Mouse (Mus musculus) cerebellum, adult 2 months (tissue): ENCODE results near the gene Mxd4. TPM values are rescaled to one million over a fixed set of nuclear protein-coding genes. Genes with fewer than 3 reads are reported as not detected.

Experiments
- DNase-seq, 2 experiments: peaks; one replicate each; pipeline ENCODE4 v3.0.0; 2021
- H3K27ac ChIP-seq: fragments of 200-500 bp; 2 replicates; pipeline ENCODE4 v1.5.1; 2012; ENCODE audit warnings: low read length, control low read depth, inconsistent platforms; ENCODE audit not compliant: insufficient read depth
- H3K27me3 ChIP-seq: fragments of 200-500 bp; 2 replicates; pipeline ENCODE4 v1.6.1; 2012; ENCODE audit warnings: inconsistent platforms, mild to moderate bottlenecking, low read length, moderate library complexity; ENCODE audit not compliant: control insufficient read depth, insufficient read depth
- H3K4me1 ChIP-seq: fragments of 200-500 bp; 2 replicates; pipeline ENCODE4 v1.6.1; 2011; ENCODE audit warnings: low read length; ENCODE audit not compliant: control insufficient read depth, insufficient read depth
- H3K4me3 ChIP-seq: fragments of 200-500 bp; replicated peaks from 2 replicates; pipeline ENCODE3; 2011; ENCODE audit warnings: mild to moderate bottlenecking, low read depth, low read length, control low read depth; ENCODE audit not compliant: insufficient read depth
- CTCF ChIP-seq: fragments of 200-500 bp; IDR thresholded peaks from 2 replicates; pipeline ENCODE4 v1.5.1; 2011; ENCODE audit warnings: low read depth, mild to moderate bottlenecking, control low read depth, low read length, moderate library complexity, borderline replicate concordance; ENCODE audit not compliant: insufficient read depth
- POLR2A ChIP-seq: fragments of 200-500 bp; IDR thresholded peaks from 2 replicates; pipeline ENCODE4 v1.6.1; 2011; ENCODE audit warnings: low read length, control low read depth, borderline replicate concordance; ENCODE audit not compliant: insufficient read depth
- WGBS: fragments of 180-500 bp; shearing (Covaris S2); methylation state at CpG from one replicate; pipeline ENCODE4 v1.1.7; 2018; 5-methylcytosine and 5-hydroxymethylcytosine counted together
- polyA plus RNA-seq: library from polyadenylated mRNA; depleted of rRNA; stranded (reverse); fragments of >200 nt; gene quantifications from 2 replicates; pipeline ENCODE4 v1.2.3, GENCODE M21; 2012; rRNA removed

Gene Mxd4
- polyA plus RNA-seq, 1 experiment = 91.6 TPM

DNA sequence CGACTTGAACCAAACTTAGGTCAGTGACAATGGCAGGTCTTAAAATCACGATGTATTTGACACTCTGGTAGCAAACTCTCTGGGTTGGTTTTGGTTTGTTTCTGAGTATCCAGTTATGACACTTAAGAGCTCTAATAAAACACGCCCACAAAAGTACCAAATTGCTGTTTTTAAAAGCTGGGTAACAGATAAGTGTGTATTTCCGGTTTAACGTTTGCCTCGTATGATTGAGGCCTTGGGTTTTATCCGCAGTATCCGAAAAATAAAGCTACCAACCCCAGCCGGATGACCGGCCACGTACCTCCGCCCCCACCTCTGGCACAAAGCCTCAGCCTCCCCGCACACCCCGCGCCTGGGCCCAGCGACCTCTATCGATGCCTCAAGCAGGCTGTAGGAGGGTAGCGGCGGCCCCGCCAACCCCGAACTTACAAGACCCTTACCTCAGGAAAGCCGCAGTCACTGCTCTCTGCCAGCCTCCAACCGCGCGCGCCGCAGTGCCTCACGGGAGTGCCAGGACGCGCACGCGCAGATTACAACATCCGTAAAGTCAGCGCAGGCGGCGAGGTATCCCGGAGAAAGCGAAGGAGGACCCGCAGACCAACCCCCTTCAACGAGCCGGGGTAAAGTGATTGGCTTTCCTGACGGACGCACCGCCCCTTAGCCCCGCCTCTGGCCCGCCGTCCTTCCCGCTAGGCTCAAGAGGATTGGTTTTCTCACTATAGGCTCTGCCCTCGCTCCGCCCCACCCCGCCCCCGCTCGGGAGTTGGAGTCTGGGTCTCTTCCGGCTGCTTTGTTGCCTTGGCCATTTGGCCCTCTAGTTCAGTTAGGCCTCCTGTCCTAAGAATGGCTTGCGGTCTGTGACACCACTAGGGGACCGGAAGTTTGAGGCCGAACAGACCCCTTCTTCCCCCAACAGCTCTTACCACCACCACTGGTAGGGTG is 18.3 kb downstream of the Mxd4 start, which contains the start of the genes Poln and Haus3:
Gene Poln (minus strand): TSS at position 499 of the 942 bp plus-strand sequence.
Gene Haus3 (minus strand): TSS at position 578 of the 942 bp plus-strand sequence.
- no peak; the same call in 1 of the 2 replicates for TF ChIP-seq CTCF
- peak; percentile 78 for TF ChIP-seq POLR2A
- H3K4me3 ChIP-seq = peak within 1 kb of the TSS; percentile 77
- peak; percentile 96 to 98 for DNase-seq
- peaks cover 10% of the 10 kb centered on the region for H3K4me1 ChIP-seq
- WGBS = under 1% methylated on average over 57 of the region's 57 CpGs
- peak within 1 kb of the TSS; percentile 57; the same call in 1 of the 2 replicates for H3K27ac ChIP-seq
- H3K27me3 ChIP-seq = no peaks in the 10 kb centered on the region

DNA sequence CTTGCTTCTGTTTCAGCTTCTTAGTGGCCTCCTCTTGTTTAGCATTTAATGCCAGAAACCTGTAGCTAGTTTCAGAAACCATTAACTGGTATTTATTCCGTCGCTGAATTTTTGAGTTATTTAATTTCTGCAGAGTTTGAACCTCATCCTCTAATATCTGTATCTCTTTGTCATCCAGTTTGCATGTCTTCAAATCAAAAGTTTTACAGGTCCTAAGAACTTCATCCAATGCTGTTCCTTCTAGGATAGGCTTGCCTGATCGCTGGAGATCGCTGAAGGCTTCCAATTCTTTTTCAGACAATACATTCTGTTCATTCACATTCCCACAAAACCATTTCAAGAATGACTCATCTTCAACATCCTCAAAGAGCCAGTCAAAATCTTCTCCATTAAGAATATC is 19.7 kb downstream of the Mxd4 start:
- no peak overlapping the region for H3K27ac ChIP-seq
- TF ChIP-seq CTCF (no peak), POLR2A (no peak)
- H3K4me1 ChIP-seq = peaks cover 2% of the 10 kb centered on the region; the same call in 1 of the 2 replicates
- 61% methylated on average over 4 of the region's 4 CpGs for WGBS
- DNase-seq = no peak
- H3K4me3 ChIP-seq = no peak overlapping the region
- no peaks in the 10 kb centered on the region for H3K27me3 ChIP-seq

DNA sequence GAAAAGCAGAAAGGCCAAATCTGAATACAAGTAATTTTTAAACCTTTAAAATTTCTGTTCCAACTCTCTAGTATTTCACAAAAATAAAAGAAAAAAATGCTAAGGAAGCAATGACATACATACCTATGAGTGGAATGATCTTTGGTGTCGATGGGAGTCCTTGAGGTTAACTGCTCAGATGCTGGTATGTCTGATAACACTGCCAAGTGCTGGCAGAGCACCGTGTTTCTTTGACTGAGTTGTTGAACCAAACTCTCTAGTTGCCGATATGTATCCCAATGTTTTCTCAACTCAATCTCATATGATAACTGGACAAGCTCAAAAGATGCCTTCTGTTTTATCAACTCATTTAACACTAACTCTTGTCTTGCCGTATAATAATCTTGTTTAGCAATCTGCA is 21.7 kb downstream of the Mxd4 start:
- Histone ChIP-seq H3K27me3 (no peaks in the 10 kb centered on the region), H3K4me3 (no peak overlapping the region), H3K4me1 (peaks cover 2% of the 10 kb centered on the region; the same call in 1 of the 2 replicates), H3K27ac (no peak overlapping the region)
- TF ChIP-seq POLR2A (no peak), CTCF (no peak)
- WGBS = 27% methylated on average over 4 of the region's 4 CpGs
- DNase-seq = peak in 1 of 2 experiments; percentile 12

DNA sequence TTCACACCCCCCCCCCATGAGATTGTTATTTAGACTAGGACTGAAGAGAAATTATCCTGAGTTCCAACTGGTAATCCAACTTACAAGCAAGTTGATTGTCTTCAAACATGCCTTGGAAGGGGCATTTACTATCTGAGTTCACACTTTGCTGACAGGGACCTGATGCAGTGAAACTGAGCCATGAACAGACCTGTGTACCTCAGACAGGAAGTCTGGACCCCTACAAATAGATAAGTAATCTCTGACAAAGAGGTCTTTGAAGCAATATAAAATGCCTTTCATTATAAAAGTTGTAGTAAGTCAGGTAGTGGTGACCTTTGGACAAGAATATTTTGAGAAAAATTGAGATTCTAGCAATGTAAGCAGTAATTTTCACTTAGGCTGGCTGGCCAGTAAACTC is 39.0 kb downstream of the Mxd4 start:
- no peak for TF ChIP-seq CTCF
- TF ChIP-seq POLR2A = no peak
- no peaks in the 10 kb centered on the region for H3K4me1 ChIP-seq
- H3K27me3 ChIP-seq = no peaks in the 10 kb centered on the region
- no peak for DNase-seq
- no peak overlapping the region for H3K4me3 ChIP-seq
- no peak overlapping the region for H3K27ac ChIP-seq

DNA sequence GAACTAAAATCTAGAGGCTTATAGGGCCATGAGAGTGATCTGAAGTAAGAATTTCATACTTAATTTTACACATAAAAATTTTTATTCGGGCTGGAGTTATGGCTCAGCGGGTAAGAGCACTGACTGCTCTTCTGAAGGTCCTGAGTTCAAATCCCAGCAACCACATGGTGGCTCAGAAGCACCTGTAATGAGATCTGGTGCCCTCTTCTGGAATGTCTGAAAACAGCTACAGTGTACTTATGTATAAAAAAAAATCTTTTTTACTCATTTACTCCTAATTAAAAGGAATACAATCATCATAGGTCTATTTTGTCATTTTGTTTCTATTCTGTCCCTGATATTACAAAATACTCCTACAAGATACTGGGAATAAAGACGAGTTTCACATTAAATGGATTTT is 40.0 kb downstream of the Mxd4 start:
- Histone ChIP-seq H3K4me1 (no peaks in the 10 kb centered on the region), H3K27me3 (no peaks in the 10 kb centered on the region), H3K27ac (no peak overlapping the region), H3K4me3 (no peak overlapping the region)
- WGBS = 92% methylated on average over 3 of the region's 3 CpGs
- DNase-seq = no peak
- TF ChIP-seq CTCF (no peak), POLR2A (no peak)

DNA sequence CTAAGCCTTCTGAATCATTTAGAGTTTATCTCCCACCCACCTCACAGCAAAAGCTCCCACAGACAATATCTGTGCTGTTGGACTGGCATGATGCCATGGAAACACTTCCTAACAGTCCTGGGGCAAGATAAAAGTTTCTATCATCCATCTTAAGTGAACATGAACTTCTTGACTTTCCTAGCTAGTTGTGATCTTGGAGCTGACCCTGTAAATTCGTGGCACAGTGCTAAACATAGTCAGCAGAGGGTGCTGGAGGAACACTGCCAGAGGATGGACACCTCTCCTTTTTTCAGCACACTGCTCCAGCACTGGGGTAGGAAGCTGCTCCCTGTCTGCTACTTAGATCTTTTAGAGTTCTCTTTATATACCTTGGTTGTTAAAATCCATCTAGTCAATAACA is 47.8 kb downstream of the Mxd4 start:
- TF ChIP-seq CTCF (peak; percentile 76), POLR2A (no peak)

DNA sequence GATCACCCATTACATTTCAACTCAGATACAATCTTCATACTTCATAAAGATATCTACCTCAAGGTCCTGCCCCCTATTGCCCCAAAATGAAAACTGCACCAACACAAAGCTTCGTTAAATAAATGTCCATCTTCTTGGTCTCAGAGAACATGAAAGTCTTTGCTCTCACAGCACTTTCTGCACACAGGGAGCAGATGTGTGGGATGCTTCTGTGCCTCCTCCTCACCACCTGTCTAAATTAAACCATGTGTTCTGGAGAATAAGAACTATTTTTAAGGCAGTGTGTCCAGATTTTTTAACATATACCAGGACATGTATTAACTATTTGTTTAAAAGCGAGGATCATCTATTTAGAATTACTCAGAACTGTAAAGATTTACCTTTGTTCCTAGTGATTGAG is 54.8 kb downstream of the Mxd4 start:
- Histone ChIP-seq H3K4me1 (no peaks in the 10 kb centered on the region), H3K27me3 (no peaks in the 10 kb centered on the region), H3K4me3 (no peak overlapping the region), H3K27ac (no peak overlapping the region)
- no peak for DNase-seq
- TF ChIP-seq CTCF (no peak), POLR2A (no peak)
- 77% methylated on average over 2 of the region's 2 CpGs for WGBS

More for the DNA sequence above, 47.8 kb downstream of the Mxd4 start:
- peak; percentile 41 to 42 for DNase-seq
- H3K27ac ChIP-seq = no peak overlapping the region
- H3K27me3 ChIP-seq = no peaks in the 10 kb centered on the region
- H3K4me1 ChIP-seq = no peaks in the 10 kb centered on the region
- no peak overlapping the region for H3K4me3 ChIP-seq
- 0% methylated on average over 1 of the region's 1 CpGs for WGBS

DNA sequence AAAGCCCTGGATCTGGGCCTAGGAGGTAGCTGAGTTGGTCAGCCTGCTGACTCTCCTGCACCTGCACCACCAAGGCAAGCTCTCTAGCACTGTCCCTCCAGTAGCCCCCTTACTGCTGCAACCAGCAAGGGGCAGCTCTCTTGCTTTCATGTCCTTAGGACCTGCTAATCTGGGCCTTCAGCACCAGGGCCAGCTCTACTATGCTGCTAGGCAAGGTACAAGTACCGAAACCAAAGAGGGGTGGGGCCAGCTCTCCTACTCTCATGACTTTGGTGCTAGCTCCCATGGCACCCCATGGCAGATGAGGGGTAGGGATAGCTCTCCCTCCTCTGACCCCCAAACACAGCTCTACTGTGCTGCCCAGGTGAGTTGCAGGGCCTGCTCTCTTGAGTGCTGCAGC is 63.4 kb downstream of the Mxd4 start:
- TF ChIP-seq CTCF (no peak), POLR2A (no peak)
- no peak for DNase-seq
- no peak overlapping the region for H3K27ac ChIP-seq
- no peaks in the 10 kb centered on the region for H3K27me3 ChIP-seq
- no peak overlapping the region for H3K4me3 ChIP-seq
- no peaks in the 10 kb centered on the region; the same call in 1 of the 2 replicates for H3K4me1 ChIP-seq
- WGBS = 84% methylated on average over 1 of the region's 1 CpGs

Other genes with a start within 250 kb of the Mxd4 start
- gene Gm1673, start 204.3 kb downstream of the Mxd4 start, polyA plus RNA-seq = 164 and 171 TPM in 2 replicates
- gene Nat8l, start 191.7 kb downstream of the Mxd4 start, polyA plus RNA-seq = 166 and 190 TPM in 2 replicates
- 0.82 and 1.0 TPM in 2 replicates for gene Poln, start 18.3 kb downstream of the Mxd4 start, polyA plus RNA-seq
- gene Haus3, start 18.2 kb downstream of the Mxd4 start, polyA plus RNA-seq = 11.0 TPM in 2 replicates
- 62.9 and 69.5 TPM in 2 replicates for gene Zfyve28, start 100.7 kb upstream of the Mxd4 start, polyA plus RNA-seq
- gene Cfap99, start 100.9 kb upstream of the Mxd4 start, polyA plus RNA-seq = 1.4 and 1.7 TPM in 2 replicates
- gene Rnf4, start 148.6 kb upstream of the Mxd4 start, polyA plus RNA-seq = 77.5 and 80.0 TPM in 2 replicates
- 45.5 and 52.2 TPM in 2 replicates for gene Fam193a, start 182.2 kb upstream of the Mxd4 start, polyA plus RNA-seq